Mouse (Mus musculus) fibroblast of lung, adult 2 months (primary cell): Measurements from ENCODE around the gene Foxn2.
"Not testable (repeated sequence)": the region's sequence is repeated elsewhere in the genome, so short reads cannot be mapped to it uniquely, and the experiment has no call there.

ENCODE experiments used
- DNase-seq: peaks from one replicate; pipeline ENCODE4 v3.0.0-alpha.2; 2011; ENCODE audit warnings: low read depth

Gene Foxn2

GRCm38 (mm10) chr17:88441432-88442174, 1.1 kb downstream of the Foxn2 start:
- DNase-seq, result no peak

- DNase-seq, result no peak
Measured at GRCm38 (mm10) chr17:88442661-88443060, 2.1 kb downstream of the Foxn2 start.

GRCm38 (mm10) chr17:88443186-88443585, 2.7 kb downstream of the Foxn2 start:
- no peak for DNase-seq

- no peak for DNase-seq
Measured at GRCm38 (mm10) chr17:88458079-88458478, 17.6 kb downstream of the Foxn2 start.

GRCm38 (mm10) chr17:88459516-88459915, 19.0 kb downstream of the Foxn2 start:
- no peak for DNase-seq

- no peak for DNase-seq
Measured at GRCm38 (mm10) chr17:88459916-88460901, 19.7 kb downstream of the Foxn2 start.

- DNase-seq, result peak; percentile 97
Measured at GRCm38 (mm10) chr17:88462658-88463057, 22.1 kb downstream of the Foxn2 start.

GRCm38 (mm10) chr17:88466591-88466990, 26.1 kb downstream of the Foxn2 start:
- no peak for DNase-seq

- no peak for DNase-seq
Measured at GRCm38 (mm10) chr17:88467696-88468095, 27.2 kb downstream of the Foxn2 start.

- DNase-seq, result not testable (repeated sequence)
Measured at GRCm38 (mm10) chr17:88468655-88469398, 28.3 kb downstream of the Foxn2 start.

GRCm38 (mm10) chr17:88473766-88474165, 33.3 kb downstream of the Foxn2 start:
- DNase-seq, result no peak

- no peak for DNase-seq
Measured at GRCm38 (mm10) chr17:88477165-88477564, 36.7 kb downstream of the Foxn2 start.

- no peak for DNase-seq
Measured at GRCm38 (mm10) chr17:88477699-88478098, 37.2 kb downstream of the Foxn2 start.

- no peak for DNase-seq
Measured at GRCm38 (mm10) chr17:88479040-88479439, 38.5 kb downstream of the Foxn2 start.

- DNase-seq, result no peak
Measured at GRCm38 (mm10) chr17:88480369-88480768, 39.9 kb downstream of the Foxn2 start.

GRCm38 (mm10) chr17:88481062-88481461, 40.6 kb downstream of the Foxn2 start:
- DNase-seq, result no peak

- DNase-seq, result no peak
Measured at GRCm38 (mm10) chr17:88481587-88481986, 41.1 kb downstream of the Foxn2 start.

GRCm38 (mm10) chr17:88484539-88484938, 44.0 kb downstream of the Foxn2 start:
- DNase-seq, result no peak

- DNase-seq, result no peak
Measured at GRCm38 (mm10) chr17:88484951-88485350, 44.4 kb downstream of the Foxn2 start.

- DNase-seq, result no peak
Measured at GRCm38 (mm10) chr17:88490546-88490945, 50.0 kb downstream of the Foxn2 start.

GRCm38 (mm10) chr17:88491366-88492106, 51.0 kb downstream of the Foxn2 start:
- DNase-seq, result no peak

- no peak for DNase-seq
Measured at GRCm38 (mm10) chr17:88492107-88492460, 51.6 kb downstream of the Foxn2 start.
